Mouse (Mus musculus) embryonic fibroblast, embryonic 13.5 days (primary cell): ENCODE data around the gene Pth2r.

Source experiments
- CTCF ChIP-seq: IDR thresholded peaks from 2 replicates; pipeline ENCODE4 v1.5.1; 2011; ENCODE audit warnings: mild to moderate bottlenecking, control low read depth, low read length, moderate library complexity, borderline replicate concordance; ENCODE audit not compliant: insufficient read depth
- POLR2A ChIP-seq: IDR thresholded peaks from 2 replicates; pipeline ENCODE4 v1.6.1; 2011; ENCODE audit warnings: low read depth, mild to moderate bottlenecking, control low read depth, low read length, moderate library complexity

DNA sequence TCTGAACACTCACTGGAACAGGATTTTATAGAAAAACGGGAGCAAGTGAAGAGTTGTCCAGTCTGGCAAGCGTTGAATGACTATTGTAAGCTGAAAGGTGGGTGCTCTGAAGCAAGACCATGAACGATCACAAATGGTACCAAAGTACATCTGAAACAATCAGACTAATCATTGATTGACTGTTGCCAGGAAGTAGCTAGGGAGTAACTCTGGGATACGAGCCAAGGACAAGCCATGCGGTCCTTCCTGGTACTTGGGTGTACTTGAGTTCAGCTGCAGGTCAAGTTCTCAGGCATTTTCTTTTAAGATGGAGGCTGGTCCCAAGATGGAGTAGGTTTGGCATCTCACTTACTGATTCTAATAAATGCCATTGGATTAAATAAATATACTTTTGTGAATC, 125.6 kb downstream of the Pth2r start:
- TF ChIP-seq CTCF: no peak
- TF ChIP-seq POLR2A: no peak
